Mouse (Mus musculus) neural tube, embryonic 14.5 days (tissue): ENCODE results near the gene Trp53bp1. TPM values are rescaled to one million over a fixed set of nuclear protein-coding genes. Genes with fewer than 3 reads are reported as not detected.

Experiments used
- ATAC-seq: fragments of 200-750 bp; cut with Nextera tagmentation; 2 replicates; pipeline ENCODE4 v1.8.0; 2017; ENCODE audit warnings: low read depth, mild to moderate bottlenecking, moderate TSS enrichment, moderate library complexity
- H3K27ac ChIP-seq: fragments of 300-500 bp; sonication (generic); 2 replicates; pipeline ENCODE4 v1.5.1; 2014; ENCODE audit warnings: low read depth, mild to moderate bottlenecking, control low read depth, low read length, moderate library complexity, mixed read lengths
- H3K27me3 ChIP-seq: fragments of 300-500 bp; sonication (generic); 2 replicates; pipeline ENCODE4 v1.6.1; 2014; ENCODE audit warnings: low read length; ENCODE audit not compliant: control insufficient read depth, insufficient read depth
- H3K36me3 ChIP-seq: fragments of 300-500 bp; sonication (generic); 2 replicates; pipeline ENCODE4 v1.6.1; 2014; ENCODE audit warnings: low read length, mixed read lengths; ENCODE audit not compliant: control insufficient read depth, insufficient read depth
- H3K4me1 ChIP-seq: fragments of 300-500 bp; sonication (generic); 2 replicates; pipeline ENCODE4 v1.6.1; 2014; ENCODE audit warnings: low read length; ENCODE audit not compliant: control insufficient read depth, insufficient read depth
- H3K4me2 ChIP-seq: fragments of 300-500 bp; sonication (generic); 2 replicates; pipeline ENCODE4 v1.6.1; 2014; ENCODE audit warnings: mild to moderate bottlenecking, low read depth, low read length, control low read depth
- H3K4me3 ChIP-seq: fragments of 300-500 bp; sonication (generic); 2 replicates; pipeline ENCODE4 v1.5.1; 2014; ENCODE audit warnings: low read depth, low read length, control low read depth, mixed read lengths
- H3K9ac ChIP-seq: fragments of 300-500 bp; sonication (generic); replicated peaks from 2 replicates; pipeline ENCODE4 v1.6.1; 2014; ENCODE audit warnings: low read depth, mild to moderate bottlenecking, control low read depth, low read length, mixed read lengths
- H3K9me3 ChIP-seq: fragments of 300-500 bp; sonication (generic); 2 replicates; pipeline ENCODE4 v1.6.1; 2016; ENCODE audit warnings: low read length; ENCODE audit not compliant: control insufficient read depth
- WGBS: fragments of 180-500 bp; shearing (Covaris S2); extraction: QIAGEN DNeasy Blood & Tissue Kit; methylation state at CpG from one replicate; pipeline ENCODE4 v1.1.7; 2014; 5-methylcytosine and 5-hydroxymethylcytosine counted together
- polyA plus RNA-seq: library from polyadenylated mRNA; unstranded; fragments of >200 nt; fragmentation: Nextera tagmentation; extraction: Ambion mirVana; gene quantifications from 2 replicates; pipeline ENCODE4 v1.2.1, GENCODE M21; 2014

Gene Trp53bp1
- polyA plus RNA-seq, 1 experiment from 2014 or later: 185 TPM

DNA sequence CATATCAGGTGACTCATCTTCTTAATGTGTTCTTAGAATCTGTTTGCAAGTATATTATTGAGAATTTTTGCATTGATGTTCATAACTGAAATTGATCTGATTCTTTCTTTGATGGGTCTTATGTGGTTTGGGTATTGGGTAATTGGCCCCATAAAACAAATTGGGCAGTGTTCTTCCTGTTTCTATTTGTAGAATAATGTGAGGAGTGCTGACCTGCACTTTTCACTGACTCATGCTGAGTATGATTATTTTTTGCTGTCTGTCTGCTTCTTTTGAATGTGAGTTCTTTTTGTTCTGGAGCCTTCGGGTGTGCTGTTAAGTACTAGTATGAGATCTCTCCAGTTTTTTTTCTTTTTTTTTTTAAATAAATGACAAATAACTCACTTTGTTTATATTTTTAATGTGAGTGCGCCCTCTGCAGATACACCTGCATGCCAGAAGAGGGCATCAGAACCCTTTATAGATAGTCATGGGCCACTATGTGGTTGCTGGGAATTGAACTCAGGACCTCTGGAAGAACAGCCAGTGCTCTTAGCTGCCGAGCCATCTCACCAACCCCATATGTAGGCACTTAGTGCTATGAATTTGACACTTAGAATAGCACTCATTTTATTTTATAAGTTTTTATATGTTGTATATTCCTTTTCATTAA lies 92.3 kb downstream of the Trp53bp1 start:
- Histone ChIP-seq H3K36me3 (peaks cover 51% of the 10 kb centered on the region; the same call in 1 of the 2 replicates), H3K9me3 (no peaks in the 10 kb centered on the region), H3K27ac (no peak overlapping the region), H3K4me2 (no peak overlapping the region), H3K4me1 (no peaks in the 10 kb centered on the region), H3K4me3 (no peak overlapping the region), H3K9ac (no peak overlapping the region), H3K27me3 (no peaks in the 10 kb centered on the region)
- WGBS: 97% methylated on average over 3 of the region's 3 CpGs
- ATAC-seq: no peak

DNA sequence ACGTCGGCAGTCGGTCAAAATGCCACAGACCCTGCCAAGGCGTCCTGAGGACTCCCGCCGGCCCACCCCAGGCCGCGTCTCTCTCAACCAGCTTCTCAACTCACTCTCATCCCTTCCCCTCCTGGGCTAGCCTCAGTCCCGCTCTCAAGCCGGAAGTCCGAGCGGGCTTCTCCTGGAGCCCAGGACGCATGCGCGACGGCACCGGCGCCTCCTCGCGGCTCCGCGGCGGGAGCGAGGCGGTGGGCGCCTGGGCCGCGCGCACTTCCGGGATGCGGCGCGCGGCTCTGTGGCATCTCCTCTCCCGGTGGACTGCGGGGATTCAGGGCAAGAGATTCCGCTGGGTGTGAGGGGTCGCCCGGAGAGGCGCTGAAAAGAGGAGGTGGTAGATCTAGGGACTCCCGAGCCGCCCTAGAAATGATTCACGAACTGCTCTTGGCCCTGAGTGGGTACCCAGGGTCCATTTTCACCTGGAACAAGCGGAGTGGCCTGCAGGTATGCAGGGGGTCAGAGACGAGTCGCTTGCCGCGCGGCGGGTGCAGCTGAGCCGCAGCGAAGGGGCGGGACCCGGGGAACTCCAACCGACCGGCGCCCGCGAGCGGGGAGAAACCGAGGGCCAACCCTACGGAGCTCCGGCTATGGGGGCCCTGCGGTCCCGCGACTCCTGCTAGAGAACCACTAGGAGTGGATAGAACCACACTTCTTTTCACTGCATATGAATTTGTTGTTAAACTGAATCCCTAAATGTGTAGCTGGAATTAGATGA lies 100.0 kb downstream of the Trp53bp1 start, which contains the start of gene Zscan29:
Gene Zscan29 (minus strand): TSS at position 146 of the 763 bp plus-strand sequence.
- under 1% methylated on average over 64 of the region's 66 CpGs for WGBS
- Histone ChIP-seq H3K4me1 (peaks cover 24% of the 10 kb centered on the region), H3K9me3 (no peaks in the 10 kb centered on the region), H3K4me3 (peak within 1 kb of the TSS; percentile 89), H3K4me2 (peak within 1 kb of the TSS; percentile 92), H3K27me3 (no peaks in the 10 kb centered on the region), H3K27ac (peak within 1 kb of the TSS; percentile 78), H3K36me3 (peaks cover 22% of the 10 kb centered on the region; the same call in 1 of the 2 replicates), H3K9ac (peak within 1 kb of the TSS; percentile 77)
- peak; percentile 96 for ATAC-seq

GRCm38 (mm10) chr2:121170481-121170971 lies 100.7 kb downstream of the Trp53bp1 start, which contains the start of gene Tubgcp4:
TSS of gene Tubgcp4 (plus strand) at chr2:121170654.
- Histone ChIP-seq H3K4me2 (peak within 1 kb of the TSS; percentile 92), H3K9ac (peak within 1 kb of the TSS; percentile 77), H3K9me3 (no peaks in the 10 kb centered on the region), H3K27me3 (no peaks in the 10 kb centered on the region), H3K4me3 (peak within 1 kb of the TSS; percentile 89), H3K27ac (peak within 1 kb of the TSS; percentile 78), H3K4me1 (peaks cover 24% of the 10 kb centered on the region), H3K36me3 (peaks cover 23% of the 10 kb centered on the region; the same call in 1 of the 2 replicates)
- peak; percentile 66 for ATAC-seq
- under 1% methylated on average over 38 of the region's 38 CpGs for WGBS

GRCm38 (mm10) chr2:121169902-121170301 lies 101.3 kb downstream of the Trp53bp1 start:
- no peak overlapping the region for H3K27ac ChIP-seq
- peak overlapping the region; percentile 77; the same call in 1 of the 2 replicates for H3K9ac ChIP-seq
- WGBS: 6% methylated on average over 9 of the region's 9 CpGs
- H3K4me2 ChIP-seq: peak overlapping the region; percentile 92
- peaks cover 24% of the 10 kb centered on the region for H3K4me1 ChIP-seq
- no peak for ATAC-seq
- no peaks in the 10 kb centered on the region for H3K27me3 ChIP-seq
- H3K4me3 ChIP-seq: peak overlapping the region; percentile 89
- no peaks in the 10 kb centered on the region for H3K9me3 ChIP-seq
- peaks cover 20% of the 10 kb centered on the region; the same call in 1 of the 2 replicates for H3K36me3 ChIP-seq

GRCm38 (mm10) chr2:121169173-121169572 lies 102.0 kb downstream of the Trp53bp1 start:
- WGBS: 42% methylated on average over 4 of the region's 4 CpGs
- Histone ChIP-seq H3K4me3 (peak overlapping the region; percentile 89), H3K27ac (no peak overlapping the region), H3K9ac (peak overlapping the region; percentile 77; the same call in 1 of the 2 replicates), H3K4me2 (peak overlapping the region; percentile 92), H3K27me3 (no peaks in the 10 kb centered on the region), H3K36me3 (peaks cover 16% of the 10 kb centered on the region; the same call in 1 of the 2 replicates), H3K9me3 (no peaks in the 10 kb centered on the region), H3K4me1 (peaks cover 24% of the 10 kb centered on the region)
- ATAC-seq: no peak

DNA sequence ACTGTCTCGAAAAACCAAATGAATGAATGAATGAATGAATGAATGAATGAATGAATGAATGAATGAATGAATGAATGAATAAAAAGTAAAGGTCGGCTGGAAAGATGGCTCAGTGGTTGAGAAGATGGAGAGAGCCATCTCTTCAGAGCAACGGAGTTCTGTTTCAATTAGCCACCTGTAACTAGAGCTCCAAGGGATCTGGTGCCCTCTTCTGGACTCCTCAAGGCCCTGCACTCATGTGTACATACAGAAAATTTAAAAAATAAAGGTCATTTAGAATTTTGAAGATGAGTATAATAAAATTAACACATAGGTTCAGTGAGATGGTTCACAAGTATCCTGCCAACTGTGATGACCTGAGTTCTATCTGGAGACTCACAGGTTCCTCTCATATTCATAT lies 118.1 kb downstream of the Trp53bp1 start:
- no peak overlapping the region for H3K27ac ChIP-seq
- no peaks in the 10 kb centered on the region for H3K9me3 ChIP-seq
- no peak overlapping the region for H3K4me3 ChIP-seq
- no peak overlapping the region for H3K4me2 ChIP-seq
- no peaks in the 10 kb centered on the region for H3K4me1 ChIP-seq
- 91% methylated on average over 3 of the region's 3 CpGs for WGBS
- no peak for ATAC-seq
- H3K27me3 ChIP-seq: no peaks in the 10 kb centered on the region
- H3K9ac ChIP-seq: no peak overlapping the region
- peaks cover 14% of the 10 kb centered on the region; the same call in 1 of the 2 replicates for H3K36me3 ChIP-seq

- Histone ChIP-seq H3K9ac (no peak overlapping the region), H3K4me3 (no peak overlapping the region), H3K9me3 (no peaks in the 10 kb centered on the region), H3K4me1 (no peaks in the 10 kb centered on the region), H3K27ac (no peak overlapping the region), H3K4me2 (no peak overlapping the region), H3K36me3 (peaks cover 14% of the 10 kb centered on the region; the same call in 1 of the 2 replicates), H3K27me3 (no peaks in the 10 kb centered on the region)
- 89% methylated on average over 5 of the region's 5 CpGs for WGBS
- no peak for ATAC-seq
Observed at GRCm38 (mm10) chr2:121149679-121150078, 121.5 kb downstream of the Trp53bp1 start.
